Mouse (Mus musculus): ENCODE data around the gene Camkv.

GRCm38 (mm10) chr9:107982681-107983346, 47.3 kb downstream of the Camkv start, which contains the start of gene Gm20661:
- no peak for TF ChIP-seq CHD2 (IDR thresholded peaks at IDR 0.05; ENCODE audit: low read depth, low read length)
- TF ChIP-seq HCFC1 (IDR thresholded peaks at IDR 0.05; ENCODE audit: borderline replicate concordance, insufficient read depth, low read length), result no peak
